Mouse (Mus musculus) liver, embryonic 14.5 days (tissue): ENCODE data around the gene Ntn3. TPM values are rescaled to one million over a fixed set of nuclear protein-coding genes. Genes with fewer than 3 reads are reported as not detected.

Experiments used
- ATAC-seq: fragments of 200-750 bp; cut with Nextera tagmentation; 2 replicates; pipeline ENCODE4 v1.8.0; 2017; ENCODE audit warnings: moderate number of reproducible peaks, mild to moderate bottlenecking, moderate library complexity; ENCODE audit not compliant: insufficient read depth
- DNase-seq, 3 experiments: peaks; one replicate each; pipeline ENCODE4 v3.0.0-alpha.2; 2012 to 2013; ENCODE audit warnings: low read depth in 3 of 3, low spot score in 3 of 3
- H3K27ac ChIP-seq: fragments of 300-500 bp; sonication (generic); 2 replicates; pipeline ENCODE4 v1.5.1; 2014; ENCODE audit warnings: moderate library complexity, mild to moderate bottlenecking, control low read depth, inconsistent platforms
- H3K27me3 ChIP-seq: fragments of 300-500 bp; sonication (generic); 2 replicates; pipeline ENCODE4 v1.6.1; 2014; ENCODE audit warnings: mild to moderate bottlenecking, low read length, moderate library complexity; ENCODE audit not compliant: control insufficient read depth, insufficient read depth
- H3K36me3 ChIP-seq: fragments of 300-500 bp; sonication (generic); replicated peaks from 2 replicates; pipeline ENCODE4 v1.6.1; 2014; ENCODE audit warnings: low read depth; ENCODE audit not compliant: control insufficient read depth, insufficient read depth
- H3K4me1 ChIP-seq, 2 experiments: fragments of 200-500 bp in 1 of 2; fragments of 300-500 bp in 1 of 2; sonication (generic) in 1 of 2; replicated peaks; 2 replicates each; pipeline ENCODE4 v1.6.1; 2012 to 2014; ENCODE audit warnings: antibody characterized with exemption in 1 of 2, inconsistent platforms in 1 of 2, low read length in 1 of 2; ENCODE audit not compliant: control insufficient read depth in 2 of 2, insufficient read depth in 2 of 2
- H3K4me2 ChIP-seq: fragments of 300-500 bp; sonication (generic); 2 replicates; pipeline ENCODE4 v1.6.1; 2014; ENCODE audit warnings: low read depth, mild to moderate bottlenecking, control low read depth, moderate library complexity
- H3K4me3 ChIP-seq, 2 experiments: fragments of 200-500 bp in 1 of 2; fragments of 300-500 bp in 1 of 2; sonication (generic) in 1 of 2; 2 replicates each; pipeline ENCODE4 v1.5.1; 2012 to 2014; ENCODE audit warnings: low read depth in 2 of 2, low read length in 2 of 2, mild to moderate bottlenecking in 2 of 2, control low read depth in 1 of 2, inconsistent platforms in 1 of 2, moderate library complexity in 1 of 2; ENCODE audit not compliant: insufficient read depth in 1 of 2
- H3K9ac ChIP-seq: fragments of 300-500 bp; sonication (generic); replicated peaks from 2 replicates; pipeline ENCODE4 v1.6.1; 2014; ENCODE audit warnings: mild to moderate bottlenecking, control low read depth, moderate library complexity
- H3K9me3 ChIP-seq: fragments of 300-500 bp; sonication (generic); 2 replicates; pipeline ENCODE4 v1.6.1; 2016; ENCODE audit warnings: low read length, mixed read lengths; ENCODE audit not compliant: control insufficient read depth
- CTCF ChIP-seq: IDR thresholded peaks from 2 replicates; pipeline ENCODE4 v1.5.1; 2016; ENCODE audit warnings: antibody characterized with exemption, low read depth, control low read depth
- EP300 ChIP-seq: IDR thresholded peaks from 2 replicates; pipeline ENCODE4 v1.6.1; 2016; ENCODE audit warnings: antibody characterized with exemption, low read depth
- WGBS: fragments of 180-500 bp; shearing (Covaris S2); extraction: QIAGEN DNeasy Blood & Tissue Kit; methylation state at CpG from one replicate; pipeline ENCODE4 v1.1.7; 2014; ENCODE audit not compliant: insufficient replicate concordance; 5-methylcytosine and 5-hydroxymethylcytosine counted together
- polyA plus RNA-seq, 2 experiments: library from polyadenylated mRNA; depleted of rRNA in 1 of 2; stranded (reverse) in 1 of 2; unstranded in 1 of 2; fragments of >200 nt; fragmentation: Nextera tagmentation in 1 of 2; extraction: Ambion mirVana in 1 of 2; gene quantifications; 2 replicates each; pipeline versions ENCODE4 v1.2.1 to v1.2.3; 2012 to 2014

The Ntn3 gene
- polyA plus RNA-seq, 2 experiments = 0.59 to 0.69 TPM

DNA sequence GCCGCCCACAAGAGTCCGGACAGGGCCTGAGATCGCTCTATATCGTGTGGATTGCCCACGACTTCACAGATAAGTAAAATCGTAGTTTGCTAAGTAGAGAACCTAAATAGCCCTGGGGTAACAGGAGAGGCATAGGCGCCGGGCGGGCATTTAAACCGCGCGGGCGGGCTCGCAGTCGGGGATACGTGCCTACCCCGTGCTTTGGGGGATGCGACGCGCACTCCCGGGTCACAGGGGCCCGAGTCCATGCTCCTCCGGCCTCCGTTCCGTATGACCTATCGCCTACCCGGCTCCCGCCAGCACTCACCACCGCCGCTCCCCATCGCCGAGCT lies 41.6 kb upstream of the Ntn3 start:
- Histone ChIP-seq H3K4me1 (peaks cover 13 to 18% of the 10 kb centered on the region in 2 experiments), H3K4me3 (peak overlapping the region; percentile 77 to 79), H3K9ac (peak overlapping the region; percentile 84), H3K27ac (peak overlapping the region; percentile 37), H3K36me3 (peaks cover 32% of the 10 kb centered on the region), H3K9me3 (no peaks in the 10 kb centered on the region), H3K4me2 (peak overlapping the region; percentile 98), H3K27me3 (no peaks in the 10 kb centered on the region)
- no peak for TF ChIP-seq EP300
- TF ChIP-seq CTCF = no peak
- WGBS = 0% methylated on average over 28 of the region's 32 CpGs
- ATAC-seq (no peak; the same call in 1 of the 2 replicates), DNase-seq (no peak)

DNA sequence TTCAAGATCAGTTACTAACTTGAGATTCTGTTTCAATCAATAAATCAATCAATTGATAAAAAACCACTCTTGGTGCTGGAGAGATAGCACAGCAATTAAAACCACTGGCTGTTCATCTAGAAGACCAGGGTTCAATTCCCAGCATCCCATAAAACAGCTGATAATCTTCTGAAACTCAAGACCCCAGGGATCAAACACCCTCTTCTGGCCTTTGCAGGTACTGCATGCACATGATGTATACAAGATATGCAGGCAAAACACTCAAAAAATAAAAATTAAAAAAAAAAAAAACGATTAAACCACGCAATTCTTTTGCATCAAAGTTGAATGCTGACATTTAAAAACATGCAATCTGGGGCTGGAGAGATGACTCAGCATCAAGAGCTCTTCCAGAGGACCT lies 39.3 kb upstream of the Ntn3 start:
- H3K4me3 ChIP-seq = peak overlapping the region in 1 of 2 experiments; percentile 79; a peak in 2 of 4 replicates
- H3K4me2 ChIP-seq = peak overlapping the region; percentile 98
- H3K27ac ChIP-seq = no peak overlapping the region
- peaks cover 50% of the 10 kb centered on the region for H3K36me3 ChIP-seq
- H3K4me1 ChIP-seq = peaks cover 13 to 18% of the 10 kb centered on the region in 2 experiments
- no peak for ATAC-seq
- H3K27me3 ChIP-seq = no peaks in the 10 kb centered on the region
- no peak for DNase-seq
- H3K9ac ChIP-seq = no peak overlapping the region
- no peaks in the 10 kb centered on the region; the same call in none of the 2 replicates for H3K9me3 ChIP-seq
- TF ChIP-seq EP300 = no peak
- TF ChIP-seq CTCF = peak; percentile 47; the same call in 1 of the 2 replicates
- 91% methylated on average over 2 of the region's 2 CpGs for WGBS

GRCm38 (mm10) chr17:24244061-24244460 lies 34.7 kb upstream of the Ntn3 start:
- 0 out of 4 replicates have a peak, but pooled peaks cover 0 to 1% of the 10 kb centered on the region in 2 experiments for H3K4me1 ChIP-seq
- no peak for ATAC-seq
- no peak overlapping the region for H3K27ac ChIP-seq
- TF ChIP-seq CTCF (no peak), EP300 (no peak)
- WGBS = 93% methylated on average over 8 of the region's 8 CpGs
- no peak for DNase-seq
- H3K27me3 ChIP-seq = no peaks in the 10 kb centered on the region
- no peak overlapping the region for H3K4me2 ChIP-seq
- H3K9ac ChIP-seq = no peak overlapping the region
- H3K36me3 ChIP-seq = peaks cover 94% of the 10 kb centered on the region
- H3K9me3 ChIP-seq = no peaks in the 10 kb centered on the region; the same call in none of the 2 replicates
- no peak overlapping the region for H3K4me3 ChIP-seq

DNA sequence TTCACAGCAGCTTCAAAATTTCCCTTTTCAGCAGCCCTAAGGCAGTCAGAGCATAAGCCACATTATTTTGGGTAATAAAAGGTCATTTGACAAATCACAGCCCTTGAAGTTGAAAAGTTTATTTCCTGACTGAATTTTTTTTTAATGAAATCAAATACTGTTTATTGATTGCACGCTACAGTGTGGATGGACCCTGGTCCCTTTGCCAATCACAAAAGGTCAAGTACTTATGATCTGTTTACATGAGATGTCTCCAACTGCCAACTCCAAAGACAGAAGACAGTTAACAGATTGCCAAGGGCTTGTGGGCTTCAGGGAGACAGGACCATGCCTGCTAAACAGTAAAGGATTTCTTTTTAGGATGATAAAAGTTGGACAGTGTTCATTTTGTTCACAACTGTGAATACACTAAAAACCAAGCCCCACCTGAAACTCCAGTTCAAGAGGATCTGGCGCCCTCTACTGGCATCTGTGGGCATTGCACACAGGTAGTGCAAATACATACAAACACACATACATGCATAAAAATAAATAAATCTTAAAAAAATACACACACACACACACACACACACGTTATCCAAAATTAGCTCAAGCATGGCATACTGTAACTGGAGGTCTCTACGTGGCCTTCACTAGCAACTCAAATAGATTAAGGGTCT lies 34.1 kb upstream of the Ntn3 start:
- no peak for ATAC-seq

GRCm38 (mm10) chr17:24236921-24237320 lies 27.6 kb upstream of the Ntn3 start:
- no peak overlapping the region for H3K4me3 ChIP-seq
- TF ChIP-seq CTCF (no peak), EP300 (no peak)
- DNase-seq = no peak
- 90% methylated on average over 7 of the region's 7 CpGs for WGBS
- H3K27ac ChIP-seq = no peak overlapping the region
- H3K9ac ChIP-seq = no peak overlapping the region
- no peaks in the 10 kb centered on the region for H3K4me1 ChIP-seq
- no peaks in the 10 kb centered on the region for H3K9me3 ChIP-seq
- ATAC-seq = no peak
- no peak overlapping the region for H3K4me2 ChIP-seq
- H3K36me3 ChIP-seq = peaks cover 100% of the 10 kb centered on the region
- no peaks in the 10 kb centered on the region for H3K27me3 ChIP-seq

More for the DNA sequence above, 34.1 kb upstream of the Ntn3 start:
- WGBS = 83% methylated on average over 4 of the region's 4 CpGs
- Histone ChIP-seq H3K4me3 (no peak overlapping the region), H3K4me2 (no peak overlapping the region), H3K27me3 (no peaks in the 10 kb centered on the region), H3K36me3 (peaks cover 94% of the 10 kb centered on the region), H3K9ac (no peak overlapping the region), H3K27ac (no peak overlapping the region), H3K4me1 (no peaks in the 10 kb centered on the region), H3K9me3 (no peaks in the 10 kb centered on the region; the same call in none of the 2 replicates)
- DNase-seq = no peak
- TF ChIP-seq EP300 = no peak
- peak; percentile 84 for TF ChIP-seq CTCF
